Mouse (Mus musculus) left cerebral cortex, postnatal 4 days (tissue): Measurements from ENCODE around the gene Kif16b. TPM values are rescaled to one million over a fixed set of nuclear protein-coding genes. Genes with fewer than 3 reads are reported as not detected.
"Not testable (repeated sequence)": the region's sequence is repeated elsewhere in the genome, so short reads cannot be mapped to it uniquely, and the experiment has no call there.

Source experiments
- DNase-seq: peaks from one replicate; pipeline ENCODE4 v3.0.0-alpha.2; 2022
- intact Hi-C: fragments of 180-260 bp; cut with DNase I; formaldehyde crosslinking; loops from one replicate; pipeline ENCODE4 v1.15.1; 2025
- total RNA-seq, 2 experiments: library from RNA; stranded (reverse); gene quantifications; 2 replicates each; pipeline ENCODE4 v1.2.3; 2021

Gene Kif16b
- total RNA-seq, 2 experiments from 2014 or later = 11.3 to 11.9 TPM

DNA sequence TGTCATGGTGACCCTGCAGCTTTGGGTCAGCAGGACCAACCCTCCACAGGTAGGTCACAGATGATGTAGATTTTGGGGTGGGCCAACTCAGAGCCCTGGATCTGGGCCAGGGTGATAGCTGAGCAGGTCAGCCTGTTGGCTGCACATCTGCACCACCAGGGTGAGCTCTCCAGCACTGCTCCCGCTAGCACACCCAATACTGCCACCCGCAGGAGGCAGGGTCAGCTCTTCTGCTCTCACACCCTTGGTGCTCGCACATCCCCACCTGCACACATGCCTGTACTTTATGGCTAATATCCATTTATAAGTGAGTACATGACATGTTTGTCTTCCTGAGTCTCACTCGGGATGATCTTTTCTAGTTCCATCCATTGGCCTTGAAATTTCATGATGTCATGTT is 296.6 kb downstream of the Kif16b start:
- DNase-seq = no peak
- intact Hi-C loops = no loop called here

DNA sequence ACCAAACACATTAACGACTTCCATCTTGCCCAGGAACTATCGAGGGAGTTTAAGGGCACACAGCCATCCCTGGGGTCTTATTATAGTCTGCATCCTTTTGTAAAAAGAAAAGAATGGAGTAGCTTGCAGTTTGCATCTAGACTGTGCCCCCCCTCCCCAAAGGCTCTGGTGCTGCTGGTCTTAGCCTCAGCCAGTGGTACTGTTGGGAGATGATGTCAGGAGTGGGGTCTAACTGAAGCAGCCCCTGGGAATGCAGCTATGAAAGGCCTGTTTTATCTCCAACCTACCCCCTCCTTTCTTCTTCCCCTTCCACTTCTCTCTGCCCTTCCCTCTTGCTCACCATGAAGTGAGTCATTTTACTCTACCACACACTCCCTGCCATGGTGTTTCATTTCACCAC is 298.1 kb downstream of the Kif16b start:
- no peak for DNase-seq
- intact Hi-C loops = no loop called here

DNA sequence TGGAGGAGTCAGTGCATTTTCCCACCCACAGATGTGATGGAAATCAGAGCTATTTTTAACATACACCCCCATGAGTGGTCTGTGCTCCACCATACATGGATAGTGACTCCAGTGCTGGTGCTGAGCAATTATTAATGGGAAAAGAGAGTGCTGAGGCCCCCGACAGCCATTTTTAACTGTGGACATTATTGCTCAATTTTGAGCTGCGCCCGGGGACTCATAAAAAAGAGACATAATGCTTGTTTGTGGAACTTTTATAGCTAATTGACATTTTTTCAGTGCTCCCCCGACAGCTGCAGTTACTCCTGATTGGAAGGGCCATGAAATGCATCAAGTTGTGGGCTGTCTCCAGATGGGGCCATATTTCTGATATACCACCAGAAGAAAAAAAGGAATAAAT is 302.1 kb downstream of the Kif16b start:
- intact Hi-C loops = no loop called here
- DNase-seq = no peak

DNA sequence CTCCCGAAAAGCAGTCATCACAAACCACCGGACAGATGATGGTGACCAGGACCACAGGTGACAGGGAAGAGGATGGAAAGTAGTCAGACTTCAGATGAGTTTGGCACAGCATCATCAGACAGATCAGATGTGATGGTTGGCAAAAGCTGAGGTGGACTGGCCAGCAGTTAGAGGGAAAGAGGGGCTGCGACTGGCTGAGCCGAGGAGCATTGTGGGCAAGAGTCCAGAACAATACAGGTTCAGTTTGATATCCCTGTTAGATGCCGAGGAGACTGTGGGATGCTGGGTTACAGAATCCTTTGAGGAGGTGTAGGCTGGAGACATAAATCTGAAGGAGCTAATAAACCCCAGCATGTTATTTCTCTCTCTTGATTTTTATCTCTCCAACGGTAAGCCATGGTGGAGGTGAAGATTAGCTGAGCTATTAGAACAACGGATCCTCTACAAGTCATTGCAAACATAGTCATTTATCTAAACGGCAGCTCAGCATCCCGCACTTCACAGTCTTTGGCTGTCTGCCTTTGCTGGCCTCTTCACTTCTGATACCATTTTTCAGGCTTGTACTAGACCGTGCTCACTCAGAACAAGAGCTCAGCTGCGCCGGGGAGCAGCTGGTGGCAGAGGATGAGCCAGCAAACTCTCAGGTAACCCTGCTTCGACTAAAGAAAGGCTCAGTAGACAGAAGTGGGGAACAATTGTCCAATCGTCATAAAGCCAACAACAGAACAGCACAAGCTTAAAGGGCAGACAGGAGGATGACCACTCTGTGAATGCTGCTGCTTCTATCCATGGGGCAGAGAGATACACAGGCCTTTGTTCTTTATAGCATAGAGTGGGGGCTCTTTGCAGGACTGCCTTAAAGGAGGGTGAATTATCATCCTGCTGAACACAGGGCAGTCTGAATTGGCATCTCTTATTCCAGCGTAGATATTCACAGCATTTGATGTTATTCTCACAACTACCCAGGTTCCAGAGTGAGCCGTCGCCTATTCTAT is 304.9 kb downstream of the Kif16b start:
- DNase-seq = peak; percentile 26
- intact Hi-C loops = no loop called here

DNA sequence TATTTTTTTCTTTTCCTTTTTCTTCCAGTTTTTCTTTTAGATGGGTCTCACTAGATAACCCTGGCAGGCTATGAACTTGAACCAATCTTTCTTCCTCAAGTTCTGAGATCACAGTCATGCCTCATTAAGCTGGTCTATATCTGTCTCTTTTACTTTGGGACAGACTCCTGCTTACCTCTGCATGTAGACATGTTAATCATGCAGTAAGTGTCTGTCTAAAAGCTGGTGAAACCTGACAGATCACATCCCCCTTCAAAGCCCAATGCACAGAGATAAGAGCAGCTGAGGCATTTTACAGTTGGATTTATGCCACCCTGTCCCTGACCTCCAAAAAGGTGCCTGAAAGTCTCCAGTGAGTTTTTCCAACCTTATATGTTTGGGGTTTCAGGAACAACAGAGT is 310.4 kb downstream of the Kif16b start:
- intact Hi-C loops = no loop called here
- DNase-seq = no peak

DNA sequence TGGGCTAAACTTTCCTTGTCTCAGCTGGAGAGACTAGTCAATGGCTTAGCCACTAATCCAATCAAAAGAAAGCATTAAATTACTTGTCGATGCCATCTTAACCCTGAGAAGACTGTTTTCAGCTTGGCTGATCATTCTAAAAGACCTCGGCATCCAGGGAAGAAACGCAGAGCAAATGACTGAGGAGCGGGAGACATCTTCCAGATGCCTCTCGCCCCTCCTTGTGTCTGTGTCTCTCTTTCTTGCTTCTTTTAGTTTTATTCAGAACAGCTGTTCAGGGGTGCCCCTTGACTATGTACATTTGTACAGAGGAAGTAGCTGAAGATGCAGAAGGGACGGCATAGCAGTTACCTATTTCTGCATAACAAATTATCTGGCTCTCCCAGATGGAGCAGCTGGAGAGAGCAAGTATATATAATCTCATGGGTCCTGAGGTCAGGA is 311.0 kb downstream of the Kif16b start:
- intact Hi-C loops = no loop called here
- no peak for DNase-seq

DNA sequence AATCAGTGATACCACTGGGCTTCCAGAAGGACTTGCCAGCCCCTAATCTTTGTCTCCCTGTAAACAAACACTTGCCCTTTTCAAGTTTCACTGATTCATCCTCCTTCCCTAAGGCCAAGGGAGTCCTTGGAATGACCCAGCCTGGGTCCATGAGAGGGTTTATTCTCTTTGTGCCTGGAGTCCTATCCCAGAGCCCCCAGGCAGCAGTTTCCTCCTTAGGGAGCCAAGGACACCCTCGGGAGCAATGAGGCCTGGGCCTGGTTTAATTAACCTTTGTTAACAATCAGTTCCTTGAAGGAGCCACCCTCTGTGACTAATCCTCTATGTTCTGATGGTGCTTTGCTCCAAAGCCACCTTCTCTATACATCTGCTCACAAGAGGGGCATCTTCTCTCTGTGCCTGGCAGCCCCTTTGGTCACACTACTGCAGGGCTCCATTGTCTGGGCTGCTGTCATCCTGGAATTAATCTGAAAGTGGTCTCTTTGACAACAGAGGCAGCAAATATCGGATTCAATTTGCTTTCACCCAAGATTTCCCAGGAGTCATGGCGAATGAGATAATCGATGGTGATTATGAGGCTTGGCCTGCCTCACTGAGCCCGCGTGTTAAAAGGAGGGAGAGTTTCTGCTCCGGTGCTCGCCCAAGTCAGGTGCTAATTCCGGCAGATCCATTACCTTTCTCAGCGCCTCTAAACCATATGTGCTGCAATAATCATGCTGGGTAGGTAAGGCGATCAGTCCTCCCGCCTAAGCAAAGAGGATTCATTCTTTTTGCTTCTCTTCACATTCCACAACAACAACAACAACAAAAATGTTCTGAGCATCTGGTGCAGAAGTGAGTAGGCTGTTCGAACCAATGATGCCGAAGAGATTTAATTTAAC is 311.7 kb downstream of the Kif16b start:
- intact Hi-C loops = no loop called here
- DNase-seq = peak; percentile 13

DNA sequence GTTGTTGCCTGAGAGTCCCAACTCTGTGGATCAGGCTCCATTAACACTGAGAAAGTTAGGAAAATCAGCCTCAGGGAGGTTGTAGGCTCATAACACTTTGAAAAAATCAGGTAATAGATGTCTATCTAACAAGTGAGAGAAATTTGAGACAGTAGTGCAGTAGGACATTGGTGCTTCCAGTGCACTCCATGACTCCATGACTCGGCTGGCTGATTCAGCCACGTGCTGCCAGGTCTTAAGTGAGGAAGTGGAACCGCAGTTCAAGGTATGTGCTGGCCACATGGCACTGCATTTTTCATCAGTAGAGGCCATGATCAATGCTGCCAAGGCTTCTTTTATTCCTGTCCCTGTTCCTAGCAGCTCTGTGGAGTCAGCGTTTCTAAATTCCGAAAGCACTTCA is 315.5 kb downstream of the Kif16b start:
- intact Hi-C loops = no loop called here
- no peak for DNase-seq

DNA sequence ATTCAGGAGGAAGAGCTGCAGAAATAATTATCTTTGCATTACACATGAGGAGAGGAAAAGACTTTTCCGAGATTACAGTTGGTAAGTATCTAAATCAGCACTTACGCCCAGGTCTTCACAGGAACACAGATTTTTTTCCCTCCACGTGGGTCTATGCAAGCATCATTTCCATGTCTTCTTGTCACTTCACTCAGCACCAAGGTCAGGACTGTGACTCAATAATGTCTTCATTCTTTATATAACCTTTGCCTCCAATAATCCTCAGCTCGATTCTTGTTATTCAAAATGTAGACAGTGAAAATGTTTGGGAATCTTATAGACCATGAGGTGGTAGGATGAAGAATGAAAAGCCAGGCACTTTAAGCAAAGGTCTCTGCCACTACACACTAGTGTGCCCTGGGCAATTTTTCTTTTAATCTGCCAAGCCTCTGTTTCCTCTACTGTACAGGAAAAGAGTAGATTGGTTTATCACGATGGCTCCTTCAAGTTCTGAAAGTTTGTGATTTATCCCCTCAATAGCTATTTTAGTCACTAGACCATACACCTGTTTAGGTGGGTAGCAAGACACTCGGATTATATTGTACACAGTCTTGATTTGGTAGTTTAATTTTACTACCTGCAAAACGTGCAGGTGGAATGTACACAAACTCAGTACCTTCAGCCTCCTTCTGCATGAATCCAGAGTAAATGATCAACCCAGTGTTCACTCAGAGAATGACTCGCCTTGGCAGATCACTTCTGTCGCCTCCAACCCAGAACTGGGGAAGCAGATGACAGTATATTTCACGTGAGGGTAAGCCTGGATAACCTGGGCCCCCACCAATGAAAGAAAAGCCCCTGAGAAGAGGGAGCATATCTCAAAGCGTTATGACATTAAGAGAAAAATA is 316.2 kb downstream of the Kif16b start:
- intact Hi-C loops = no loop called here
- no peak for DNase-seq

DNA sequence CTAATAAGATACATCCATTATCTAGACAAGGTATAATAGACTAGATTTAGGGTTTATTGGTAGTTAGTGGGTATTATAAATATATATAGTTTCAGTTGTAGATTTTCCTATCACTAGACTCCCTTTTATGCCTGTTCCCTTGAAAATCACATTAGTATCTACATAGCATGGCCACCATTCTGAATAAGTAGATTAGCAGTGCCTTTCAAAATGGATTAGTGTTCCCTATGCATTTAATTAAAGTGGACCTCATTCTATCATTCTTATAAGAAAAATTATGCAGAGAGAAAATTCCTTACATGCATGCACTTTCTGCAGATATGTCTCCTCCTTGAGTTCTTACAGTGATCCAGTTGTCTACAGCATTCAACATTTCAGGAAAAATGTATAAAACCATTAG is 320.9 kb downstream of the Kif16b start:
- no peak for DNase-seq
- intact Hi-C loops = no loop called here

DNA sequence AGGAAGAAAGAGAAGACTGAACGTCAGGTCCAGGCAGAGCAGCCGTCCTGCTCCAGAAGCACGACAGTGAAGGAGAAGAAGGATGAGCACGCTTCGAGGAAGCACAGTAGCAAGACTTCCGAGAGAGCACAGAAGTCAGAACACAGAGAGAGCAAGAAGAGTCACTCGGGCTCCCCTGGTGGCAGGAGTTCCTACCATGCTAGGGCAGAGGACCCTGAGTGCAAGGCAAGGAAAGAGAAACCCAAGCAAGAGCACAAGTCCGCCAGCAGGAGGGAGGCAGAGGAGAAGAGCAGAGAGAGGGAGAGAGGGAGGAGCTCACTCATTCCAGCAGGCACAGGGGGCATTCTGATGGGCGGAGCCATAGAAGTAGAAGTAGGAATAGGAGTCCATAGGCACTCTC is 323.9 kb downstream of the Kif16b start:
- intact Hi-C loops, DNase-seq: not testable (repeated sequence)

DNA sequence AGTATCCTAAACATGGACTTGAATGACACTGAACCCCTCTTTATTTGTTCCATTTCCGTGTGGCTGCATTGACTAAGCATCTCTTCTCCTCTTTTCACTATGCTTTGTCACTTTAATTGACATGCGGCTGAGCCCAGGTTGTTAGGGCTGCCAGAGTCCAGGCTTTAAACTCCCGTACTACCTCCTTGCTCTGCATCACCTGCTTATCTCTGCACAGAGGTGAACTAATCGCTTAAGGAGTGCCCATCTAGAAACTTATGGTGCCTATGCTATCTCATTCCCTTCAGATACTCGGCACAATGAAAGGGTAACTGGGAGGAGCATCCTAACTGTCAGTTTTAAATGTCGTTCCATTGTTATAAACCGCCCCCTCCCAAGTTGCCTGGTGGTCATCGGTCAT is 331.6 kb downstream of the Kif16b start:
- no peak for DNase-seq
- intact Hi-C loops = no loop called here

Other genes starting within 250 kb of the Kif16b start
- gene Snrpb2, start 161.5 kb upstream of the Kif16b start, total RNA-seq = 10 to 100 TPM; 53.2 to 65.9 TPM
- gene Otor, start 176.9 kb upstream of the Kif16b start, total RNA-seq = 1 to 10 TPM in 1 of 2 experiments, not detected in 1; 1.7 TPM